Mouse (Mus musculus) midbrain, embryonic 10.5 days (tissue): ENCODE measurements around the gene Ifi202b. TPM values are rescaled to one million over a fixed set of nuclear protein-coding genes. Genes with fewer than 3 reads are reported as not detected.
"Not testable (repeated sequence)": the region's sequence is repeated elsewhere in the genome, so short reads cannot be mapped to it uniquely, and the experiment has no call there.

Experiments
- DNase-seq: peaks from one replicate; pipeline ENCODE4 v3.0.0-alpha.2; 2017; ENCODE audit warnings: low spot score
- H3K27ac ChIP-seq: fragments of 300-500 bp; sonication (generic); replicated peaks from 2 replicates; pipeline ENCODE4 v1.5.1; 2016; ENCODE audit warnings: mild to moderate bottlenecking
- H3K27me3 ChIP-seq: fragments of 300-500 bp; sonication (generic); 2 replicates; pipeline ENCODE4 v1.6.1; 2016; ENCODE audit warnings: low read depth, mild to moderate bottlenecking; ENCODE audit not compliant: poor library complexity, severe bottlenecking
- H3K36me3 ChIP-seq: fragments of 300-500 bp; sonication (generic); 2 replicates; pipeline ENCODE4 v1.6.1; 2016; ENCODE audit warnings: mild to moderate bottlenecking, moderate library complexity
- H3K4me1 ChIP-seq: fragments of 300-500 bp; sonication (generic); 2 replicates; pipeline ENCODE4 v1.6.1; 2016
- H3K4me3 ChIP-seq: fragments of 300-500 bp; sonication (generic); 2 replicates; pipeline ENCODE4 v1.5.1; 2016; ENCODE audit warnings: mild to moderate bottlenecking, moderate library complexity
- H3K9me3 ChIP-seq: fragments of 300-500 bp; sonication (generic); replicated peaks from 2 replicates; pipeline ENCODE4 v1.6.1; 2016; ENCODE audit warnings: mild to moderate bottlenecking
- WGBS: fragments of 180-500 bp; shearing (Covaris S2); methylation state at CpG from one replicate; pipeline ENCODE4 v1.1.7; 2016; 5-methylcytosine and 5-hydroxymethylcytosine counted together
- polyA plus RNA-seq: library from polyadenylated mRNA; unstranded; fragments of >200 nt; fragmentation: Nextera tagmentation; extraction: Ambion mirVana; gene quantifications from 2 replicates; pipeline ENCODE4 v1.2.1, GENCODE M21; 2016

The Ifi202b gene
- polyA plus RNA-seq, 1 experiment from 2014 or later: not detected

DNA sequence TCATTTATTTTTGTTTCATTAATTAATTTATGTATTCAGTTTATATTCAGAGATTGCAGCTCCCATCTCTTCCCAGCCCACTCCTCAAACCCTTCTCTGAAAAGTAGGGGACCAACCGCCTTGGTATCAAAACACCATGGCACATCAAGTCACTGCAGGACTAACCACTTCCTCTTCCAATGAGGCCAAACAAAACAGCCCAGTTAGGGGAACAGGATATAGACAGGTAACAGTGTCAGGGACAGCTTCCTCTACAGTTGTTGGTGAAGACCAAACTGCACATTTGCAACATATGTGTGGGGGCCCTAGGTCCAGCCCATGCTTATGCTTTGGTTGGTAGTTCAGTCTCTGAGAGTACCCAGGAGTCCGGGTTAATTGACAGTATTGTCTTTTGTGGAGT is 33.5 kb downstream of the Ifi202b start:
- H3K27me3 ChIP-seq, DNase-seq, H3K36me3 ChIP-seq, H3K4me3 ChIP-seq, H3K27ac ChIP-seq, H3K9me3 ChIP-seq, H3K4me1 ChIP-seq: not testable (repeated sequence)
- 87% methylated on average over 2 of the region's 2 CpGs for WGBS

DNA sequence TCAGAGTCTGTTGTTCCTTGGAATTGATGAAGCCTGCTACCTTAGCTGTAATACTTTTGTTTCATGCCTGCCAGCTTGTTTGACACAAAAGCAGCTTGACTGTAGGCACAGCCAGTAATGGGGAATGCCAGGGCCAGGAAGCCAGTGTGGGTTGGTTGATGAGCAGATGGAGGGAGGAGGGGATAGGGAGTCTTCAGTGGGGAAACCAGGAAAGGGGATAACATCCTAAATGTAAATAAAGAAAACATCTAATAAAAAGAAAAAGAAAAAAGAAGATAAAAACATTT is 39.8 kb downstream of the Ifi202b start:
- not testable (repeated sequence) for H3K4me3 ChIP-seq, H3K9me3 ChIP-seq, H3K27ac ChIP-seq, H3K4me1 ChIP-seq, H3K27me3 ChIP-seq, H3K36me3 ChIP-seq, DNase-seq

GRCm38 (mm10) chr1:173941924-173942779 is 40.4 kb downstream of the Ifi202b start, which contains the start of the genes Mndal and Ifi203:
Mndal (minus strand) TSS chr1:173942491.
Ifi203 (minus strand) TSS chr1:173942672.
- not testable (repeated sequence) for H3K4me1 ChIP-seq, DNase-seq, H3K9me3 ChIP-seq, H3K27ac ChIP-seq, H3K36me3 ChIP-seq, H3K27me3 ChIP-seq, H3K4me3 ChIP-seq
- 89% methylated on average over 3 of the region's 3 CpGs for WGBS

DNA sequence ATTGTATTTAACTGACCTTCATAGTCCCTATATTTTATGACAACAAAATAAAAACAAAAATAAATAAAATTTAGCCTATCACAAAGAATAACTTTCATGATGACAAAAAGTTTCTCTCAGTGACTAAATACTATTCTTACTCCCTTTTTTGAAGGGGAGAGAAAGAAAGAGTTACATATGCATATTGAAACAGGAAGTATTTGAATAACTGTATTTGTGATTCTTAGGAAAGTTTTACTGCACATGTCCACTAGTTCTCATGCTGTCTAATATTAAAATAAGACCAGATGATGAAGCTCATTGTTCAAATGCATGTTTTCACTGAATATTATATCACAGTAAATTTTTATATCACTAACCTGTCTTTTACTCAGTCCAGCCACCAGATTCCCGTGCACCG is 41.0 kb downstream of the Ifi202b start:
- 97% methylated on average over 2 of the region's 2 CpGs for WGBS
- H3K4me3 ChIP-seq, H3K36me3 ChIP-seq, H3K4me1 ChIP-seq, H3K27ac ChIP-seq, H3K9me3 ChIP-seq, DNase-seq, H3K27me3 ChIP-seq: not testable (repeated sequence)

DNA sequence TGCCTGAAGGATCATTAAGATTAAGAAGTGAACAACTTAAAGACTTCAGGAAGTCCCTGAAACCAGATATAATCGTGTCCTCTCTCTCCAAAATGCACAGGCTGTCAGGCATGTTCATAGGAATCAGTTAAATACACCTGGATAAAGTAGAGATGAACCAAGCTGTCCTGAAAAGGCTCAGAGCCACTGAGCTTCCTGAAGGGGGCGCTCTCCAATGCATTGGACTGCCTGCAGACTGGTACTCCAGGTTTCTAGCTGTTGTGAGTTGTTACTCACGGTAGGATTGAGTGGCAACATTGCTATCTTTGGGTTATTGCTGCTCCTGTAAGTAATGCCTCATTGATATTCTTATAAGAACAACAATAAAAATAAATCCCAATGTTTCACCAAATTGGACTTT is 63.3 kb downstream of the Ifi202b start:
- not testable (repeated sequence) for H3K9me3 ChIP-seq, H3K4me1 ChIP-seq, DNase-seq, H3K4me3 ChIP-seq, H3K27me3 ChIP-seq, H3K36me3 ChIP-seq, H3K27ac ChIP-seq
- WGBS: 60% methylated on average over 3 of the region's 3 CpGs

DNA sequence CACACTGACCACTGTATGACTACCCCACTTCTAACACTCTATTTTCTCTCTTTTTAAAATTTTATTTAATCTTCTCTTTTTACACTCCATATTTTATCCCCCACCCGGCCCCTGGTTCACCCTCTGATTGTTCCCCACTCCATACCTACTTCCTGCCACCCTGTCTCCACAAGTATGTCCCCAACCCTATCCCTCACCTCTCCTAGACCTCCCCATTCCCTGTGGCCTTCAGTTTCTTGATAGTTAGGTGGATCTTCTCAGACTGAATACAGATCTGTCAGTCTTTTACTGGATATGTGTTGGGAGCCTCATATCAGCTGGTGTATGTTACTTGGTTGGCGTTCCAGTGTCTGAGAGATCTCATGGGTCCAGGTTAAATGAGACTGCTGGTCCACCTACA is 68.0 kb downstream of the Ifi202b start:
- no peak overlapping the region for H3K27ac ChIP-seq
- H3K4me1 ChIP-seq: no peaks in the 10 kb centered on the region
- DNase-seq: no peak
- H3K4me3 ChIP-seq: no peak overlapping the region
- H3K36me3 ChIP-seq: no peaks in the 10 kb centered on the region
- no peaks in the 10 kb centered on the region for H3K9me3 ChIP-seq
- H3K27me3 ChIP-seq: no peaks in the 10 kb centered on the region
- 84% methylated on average over 2 of the region's 2 CpGs for WGBS

DNA sequence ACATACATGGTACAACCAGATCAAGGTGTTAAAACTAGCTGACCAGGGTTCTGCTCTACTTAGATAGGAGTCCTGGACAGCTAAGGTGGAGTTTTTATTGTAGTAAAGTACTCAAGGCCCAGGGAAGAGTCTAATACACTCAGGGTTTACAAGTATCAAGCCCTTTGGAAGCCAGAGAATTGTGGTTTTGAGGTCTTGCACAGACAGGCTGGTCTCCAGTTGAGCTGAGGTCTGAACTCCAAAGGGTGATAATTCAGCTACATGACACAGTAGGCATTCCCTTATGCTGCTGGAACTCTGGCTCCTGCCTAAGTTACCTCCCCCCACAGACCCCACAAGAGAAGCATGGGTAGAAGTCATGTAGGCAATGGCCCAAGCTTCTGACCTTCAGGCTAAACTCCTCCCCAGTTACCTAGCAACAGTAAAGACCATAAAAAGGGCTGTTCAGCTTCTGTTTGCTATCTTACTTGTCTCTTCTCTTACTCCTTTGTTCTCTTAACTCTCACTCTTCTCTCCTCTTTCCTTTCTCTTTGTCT is 69.2 kb downstream of the Ifi202b start:
- not testable (repeated sequence) for H3K27me3 ChIP-seq, H3K4me3 ChIP-seq, H3K36me3 ChIP-seq, H3K27ac ChIP-seq, DNase-seq, H3K4me1 ChIP-seq, H3K9me3 ChIP-seq

Other genes with a start within 250 kb of the Ifi202b start
- gene Ifi207, start 241.0 kb downstream of the Ifi202b start, polyA plus RNA-seq: 0.16 and 0.65 TPM in 2 replicates
- 0.59 and 0.96 TPM in 2 replicates for gene Ifi204, start 215.8 kb downstream of the Ifi202b start, polyA plus RNA-seq
- 0.11 and 0.17 TPM in 2 replicates for gene Ifi211, start 69.7 kb downstream of the Ifi202b start, polyA plus RNA-seq
- gene Mndal, start 40.3 kb downstream of the Ifi202b start, polyA plus RNA-seq: 0.21 and 0.37 TPM in 2 replicates
- gene Ifi203, start 40.1 kb downstream of the Ifi202b start, polyA plus RNA-seq: 0.11 TPM in 1 of 2 replicates, not detected in the other
- gene Ifi205, start 49.1 kb upstream of the Ifi202b start, polyA plus RNA-seq: 0.19 TPM in 1 of 2 replicates, not detected in the other
- not detected in 2 replicates for gene Olfr433, start 58.0 kb upstream of the Ifi202b start, polyA plus RNA-seq
- not detected in 2 replicates for gene Olfr432, start 66.5 kb upstream of the Ifi202b start, polyA plus RNA-seq
- not detected in 2 replicates for gene Olfr430, start 83.9 kb upstream of the Ifi202b start, polyA plus RNA-seq
- not detected in 2 replicates for gene Olfr429, start 101.6 kb upstream of the Ifi202b start, polyA plus RNA-seq
- not detected in 2 replicates for gene Olfr427, start 114.1 kb upstream of the Ifi202b start, polyA plus RNA-seq
- gene Olfr231, start 138.4 kb upstream of the Ifi202b start, polyA plus RNA-seq: not detected in 2 replicates
- not detected in 2 replicates for gene Olfr424, start 148.8 kb upstream of the Ifi202b start, polyA plus RNA-seq
- not detected in 2 replicates for gene Olfr420, start 172.9 kb upstream of the Ifi202b start, polyA plus RNA-seq
- 1.4 TPM in 2 replicates for gene Spta1, start 190.0 kb upstream of the Ifi202b start, polyA plus RNA-seq